Mouse (Mus musculus): Measurements from ENCODE around the gene Knl1.

GRCm38 (mm10) chr2:119025239-119025616, 21.7 kb upstream of the Knl1 start:
- no peak for TF ChIP-seq CTCF (IDR thresholded peaks at IDR 0.05)
- TF ChIP-seq EP300 (IDR thresholded peaks at IDR 0.05): no peak
